Mouse (Mus musculus) left cerebral cortex, adult 2 months (tissue): Measurements from ENCODE around the gene Hist1h3i. TPM values are rescaled to one million over a fixed set of nuclear protein-coding genes. Genes with fewer than 3 reads are reported as not detected.

Experiments
- DNase-seq, 2 experiments: peaks; one replicate each; pipeline ENCODE4 v3.0.0; 2021 to 2022; ENCODE audit warnings: low spot score in 2 of 2, mixed read lengths in 1 of 2; ENCODE audit errors: extremely low spot score in 1 of 2
- H3K27ac ChIP-seq: fragments of 200-600 bp; 2 replicates; pipeline ENCODE4 v1.8.1; 2022
- H3K4me3 ChIP-seq: fragments of 200-600 bp; 2 replicates; pipeline ENCODE4 v1.8.1; 2022
- CTCF ChIP-seq: fragments of 200-600 bp; IDR thresholded peaks from 2 replicates; pipeline ENCODE4 v1.8.1; 2022; ENCODE audit warnings: antibody characterized with exemption, mild to moderate bottlenecking, moderate library complexity
- intact Hi-C: fragments of 180-260 bp; cut with DNase I; formaldehyde crosslinking; loops from one replicate; pipeline ENCODE4 v1.15.1; 2025
- total RNA-seq, 2 experiments: library from RNA; stranded (reverse); gene quantifications; 2 replicates each; pipeline ENCODE4 v1.2.3; 2021

Hist1h3i gene
- total RNA-seq, 2 experiments from 2014 or later: 49.9 to 62.3 TPM

DNA sequence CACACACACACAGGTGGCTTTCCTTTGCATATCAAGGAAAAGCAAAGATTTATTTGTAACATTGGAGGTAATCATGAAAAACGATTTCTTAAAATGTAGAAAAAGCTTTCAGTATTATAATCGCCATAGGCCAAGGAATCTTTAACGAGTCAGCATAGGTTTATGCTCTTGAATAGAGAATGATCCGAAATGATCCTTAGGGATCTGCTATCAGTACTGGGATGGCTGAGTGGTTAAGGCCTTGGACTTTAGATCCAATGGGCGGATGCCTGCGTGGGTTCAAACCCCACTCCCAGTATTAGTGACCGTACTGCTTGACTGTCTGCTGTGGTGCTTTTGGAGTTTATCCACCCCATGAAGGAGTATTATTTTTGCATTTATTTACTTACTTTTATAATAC, 12.4 kb upstream of the Hist1h3i start:
- no peak for TF ChIP-seq CTCF
- intact Hi-C loops: loop anchor here (10.0 kb wide), 1 partner anchor 49 kb away; no protein-coding TSS in a partner anchor
- Histone ChIP-seq H3K27ac (no peak overlapping the region), H3K4me3 (no peak overlapping the region)
- DNase-seq: no peak

DNA sequence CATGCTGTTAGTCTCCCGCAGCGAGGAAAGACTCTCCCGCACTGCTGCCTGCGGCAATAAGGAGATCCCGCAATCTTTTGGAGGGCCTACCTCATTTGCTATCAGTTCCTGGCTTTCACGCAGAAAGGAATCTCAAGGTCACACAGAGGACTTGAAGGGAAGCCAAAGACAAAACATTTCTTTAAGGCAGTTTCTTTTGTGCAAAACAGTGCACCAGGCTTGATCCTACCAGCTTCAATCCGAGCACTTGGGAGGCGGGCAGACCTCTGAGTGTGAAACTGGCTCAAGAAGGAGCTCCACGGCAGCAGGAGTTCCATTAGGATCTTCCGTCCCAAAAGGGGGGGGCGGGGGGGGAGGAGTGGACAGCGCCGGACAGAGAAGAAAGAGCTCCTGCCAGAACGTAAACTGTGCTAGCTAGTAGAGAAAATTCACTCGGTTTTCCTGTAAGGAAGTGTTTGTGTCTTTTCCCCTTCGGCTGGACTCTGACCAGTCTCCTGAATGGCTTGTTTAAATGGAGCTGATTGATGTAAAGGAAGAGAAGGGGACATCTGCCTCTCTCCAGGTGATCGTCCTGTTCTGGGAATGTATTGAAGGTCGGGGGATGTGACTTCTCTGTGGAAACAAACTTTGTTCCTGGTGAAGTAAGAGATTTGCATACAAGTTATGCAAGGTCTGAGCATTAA, 7.6 kb upstream of the Hist1h3i start:
- DNase-seq: no peak
- TF ChIP-seq CTCF: no peak
- H3K4me3 ChIP-seq: peak overlapping the region; percentile 9; the same call in 1 of the 2 replicates
- intact Hi-C loops: loop anchor here (10.0 kb wide), 1 partner anchor 54 kb away; no protein-coding TSS in a partner anchor
- no peak overlapping the region for H3K27ac ChIP-seq

- intact Hi-C loops: loop anchor here (10.0 kb wide), 4 partner anchors 55 to 1905 kb away; partner anchors contain the start of genes Hist1h1e, Hist1h1t, Hist1h2be and Hist1h4c
- Histone ChIP-seq H3K27ac (no peak overlapping the region), H3K4me3 (no peak overlapping the region)
- TF ChIP-seq CTCF: no peak
- DNase-seq: no peak
Measured at GRCm38 (mm10) chr13:21789925-21790324, 6.8 kb upstream of the Hist1h3i start.

GRCm38 (mm10) chr13:21787760-21788593, 4.8 kb upstream of the Hist1h3i start:
- peak overlapping the region; percentile 32 for H3K4me3 ChIP-seq
- no peak for DNase-seq
- intact Hi-C loops: loop anchor here (2.0 to 10.0 kb wide), 4 partner anchors 71 to 1907 kb away; partner anchors contain the start of genes Hist1h1e, Hist1h1t, Hist1h2ai and Hist1h2be
- TF ChIP-seq CTCF: no peak
- no peak overlapping the region for H3K27ac ChIP-seq

- H3K27ac ChIP-seq: peak within 1 kb of the TSS; percentile 64; the same call in 1 of the 2 replicates
- intact Hi-C loops: loop anchor here (2.0 to 10.0 kb wide), 4 partner anchors 70 to 1908 kb away; partner anchors contain the start of genes Hist1h1e, Hist1h1t, Hist1h2ai and Hist1h2be
- H3K4me3 ChIP-seq: peak within 1 kb of the TSS; percentile 52
- peak; percentile 78 to 88 for DNase-seq
Measured at GRCm38 (mm10) chr13:21786899-21787629, 3.9 kb upstream of the Hist1h3i start, which contains the start of the genes Hist1h2an and Hist1h2bp. Gene Hist1h2an, minus strand, starts transcription at chr13:21787218. Gene Hist1h2bp, plus strand, starts transcription at chr13:21787461.

DNA sequence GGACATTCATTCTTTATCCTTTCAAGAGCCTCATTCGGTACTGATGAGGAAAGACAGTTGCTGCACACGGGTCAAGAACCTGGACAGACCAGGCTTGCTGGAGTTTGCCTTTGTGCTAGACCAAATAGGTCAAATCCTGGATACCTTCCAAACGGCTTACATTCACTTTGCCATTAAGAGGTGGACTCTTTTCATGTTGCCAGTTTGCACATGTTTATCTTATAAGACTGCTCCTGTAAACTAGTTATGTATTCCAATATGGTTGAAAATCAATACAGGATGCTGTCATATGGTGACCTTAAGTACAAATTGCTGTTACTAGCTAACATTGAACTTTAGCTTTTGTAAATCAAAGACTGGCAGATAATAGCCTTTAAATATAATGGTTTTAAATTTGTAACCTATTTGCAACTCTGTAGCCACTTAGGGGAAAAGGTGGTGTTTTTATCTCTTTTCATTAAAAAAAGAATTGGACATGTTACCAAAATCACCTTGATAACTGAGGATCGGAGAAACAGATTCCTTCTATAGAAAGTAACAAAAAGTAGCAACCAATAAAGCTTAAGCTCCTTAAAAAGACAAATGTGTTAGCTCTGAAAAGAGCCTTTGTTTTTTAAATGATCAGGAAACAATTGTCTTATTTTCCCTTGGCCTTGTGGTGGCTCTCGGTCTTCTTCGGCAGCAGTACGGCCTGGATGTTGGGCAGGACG, 3.2 kb upstream of the Hist1h3i start:
- peak overlapping the region; percentile 64; the same call in 1 of the 2 replicates for H3K27ac ChIP-seq
- H3K4me3 ChIP-seq: peak overlapping the region; percentile 52
- no peak for DNase-seq
- TF ChIP-seq CTCF: no peak
- intact Hi-C loops: loop anchor here (2.0 to 10.0 kb wide), 4 partner anchors 70 to 1908 kb away; partner anchors contain the start of genes Hist1h1e, Hist1h1t, Hist1h2ai and Hist1h2be

DNA sequence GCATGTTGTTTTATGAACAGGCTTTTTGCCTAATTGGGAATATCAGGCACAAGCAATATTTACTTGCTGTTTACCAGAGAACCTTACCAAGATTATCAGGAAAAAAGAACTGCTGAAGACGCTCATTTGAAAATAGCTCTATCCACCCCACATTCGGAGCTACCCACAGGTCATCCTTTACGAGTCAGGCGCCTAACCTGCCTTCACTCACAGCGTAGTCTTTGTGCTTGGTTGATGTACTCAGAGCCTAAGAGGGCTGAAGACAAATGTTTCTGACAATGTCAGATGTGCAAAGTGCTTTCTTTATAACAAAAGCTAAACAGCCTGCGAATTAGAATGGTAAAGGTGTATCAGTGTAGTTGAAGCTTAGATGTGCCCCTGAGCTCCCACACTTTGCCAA, 1.1 kb upstream of the Hist1h3i start:
- TF ChIP-seq CTCF: no peak
- Histone ChIP-seq H3K4me3 (no peak overlapping the region), H3K27ac (no peak overlapping the region)
- no peak for DNase-seq
- intact Hi-C loops: loop anchor here (10.0 kb wide), 3 partner anchors 1800 to 1910 kb away; partner anchors contain the start of genes Hist1h1e, Hist1h1t, Hist1h2be and Hist1h4c

GRCm38 (mm10) chr13:21783734-21784161, 578 bp upstream of the Hist1h3i start:
- peak in 1 of 2 experiments; percentile 13 for DNase-seq
- peak overlapping the region; percentile 48 for H3K4me3 ChIP-seq
- no peak overlapping the region for H3K27ac ChIP-seq
- no peak for TF ChIP-seq CTCF
- intact Hi-C loops: loop anchor here (10.0 kb wide), 3 partner anchors 1801 to 1911 kb away; partner anchors contain the start of genes Hist1h1e, Hist1h1t, Hist1h2be and Hist1h4c

- DNase-seq: peak; percentile 14 to 21
- intact Hi-C loops: loop anchor here (10.0 kb wide), 3 partner anchors 1802 to 1912 kb away; partner anchors contain the start of genes Hist1h1e, Hist1h1t, Hist1h2be and Hist1h4c
- Histone ChIP-seq H3K27ac (peak overlapping the region; percentile 82), H3K4me3 (peak overlapping the region; percentile 48)
Measured at GRCm38 (mm10) chr13:21782361-21783254, 562 bp downstream of the Hist1h3i start.
